Mouse (Mus musculus) heart, embryonic 10.5 days (tissue): ENCODE results near the gene Cyp2c69. TPM values are rescaled to one million over a fixed set of nuclear protein-coding genes. Genes with fewer than 3 reads are reported as not detected.
"Not testable (repeated sequence)": the region's sequence is repeated elsewhere in the genome, so short reads cannot be mapped to it uniquely, and the experiment has no call there.

Source experiments
- DNase-seq: peaks from one replicate; pipeline ENCODE4 v3.0.0-alpha.2; 2017; ENCODE audit warnings: low spot score
- H3K27ac ChIP-seq: fragments of 300-500 bp; sonication (generic); 2 replicates; pipeline ENCODE4 v1.5.1; 2016; ENCODE audit warnings: mild to moderate bottlenecking
- H3K27me3 ChIP-seq: fragments of 300-500 bp; sonication (generic); 2 replicates; pipeline ENCODE4 v1.6.1; 2016; ENCODE audit warnings: mild to moderate bottlenecking; ENCODE audit not compliant: poor library complexity, insufficient read depth, severe bottlenecking
- H3K36me3 ChIP-seq: fragments of 300-500 bp; sonication (generic); 2 replicates; pipeline ENCODE4 v1.6.1; 2016; ENCODE audit warnings: mild to moderate bottlenecking, moderate library complexity
- H3K4me1 ChIP-seq: fragments of 300-500 bp; sonication (generic); 2 replicates; pipeline ENCODE4 v1.6.1; 2016; ENCODE audit warnings: mild to moderate bottlenecking
- H3K4me3 ChIP-seq: fragments of 300-500 bp; sonication (generic); 2 replicates; pipeline ENCODE4 v1.5.1; 2016; ENCODE audit warnings: mild to moderate bottlenecking, moderate library complexity
- H3K9me3 ChIP-seq: fragments of 300-500 bp; sonication (generic); 2 replicates; pipeline ENCODE4 v1.6.1; 2016; ENCODE audit warnings: mild to moderate bottlenecking, moderate library complexity
- WGBS: fragments of 180-500 bp; shearing (Covaris S2); methylation state at CpG from one replicate; pipeline ENCODE4 v1.1.7; 2016; 5-methylcytosine and 5-hydroxymethylcytosine counted together
- polyA plus RNA-seq: library from polyadenylated mRNA; unstranded; fragments of >200 nt; fragmentation: Nextera tagmentation; extraction: Ambion mirVana; gene quantifications from 2 replicates; pipeline ENCODE4 v1.2.1, GENCODE M21; 2016

Gene Cyp2c69
- not detected in 2 replicates for polyA plus RNA-seq

DNA sequence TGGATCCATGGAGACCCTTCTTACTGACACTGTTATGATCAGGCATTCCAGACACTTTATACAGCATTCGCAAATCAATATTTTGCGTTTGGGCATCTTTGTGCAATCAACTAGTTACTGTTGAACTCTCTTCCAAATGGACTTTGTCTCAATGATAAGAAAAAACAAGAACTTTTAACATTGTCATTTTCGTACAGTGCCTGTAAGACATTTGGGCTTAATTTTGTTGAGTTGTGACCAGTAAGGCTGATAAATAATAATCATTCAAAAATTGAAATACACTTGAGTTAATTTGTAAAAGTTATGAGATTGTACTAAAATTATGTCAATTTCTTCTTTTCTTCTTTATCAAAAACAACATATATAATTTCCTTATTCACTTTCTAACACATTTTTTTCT, at the start of gene Cyp2c69:
Cyp2c69 (minus strand) TSS at position 101 of the 400 bp plus-strand sequence.
- H3K9me3 ChIP-seq, H3K36me3 ChIP-seq, H3K4me3 ChIP-seq, H3K4me1 ChIP-seq, H3K27me3 ChIP-seq, H3K27ac ChIP-seq, DNase-seq: not testable (repeated sequence)
- WGBS = 87% methylated on average over 3 of the region's 3 CpGs

DNA sequence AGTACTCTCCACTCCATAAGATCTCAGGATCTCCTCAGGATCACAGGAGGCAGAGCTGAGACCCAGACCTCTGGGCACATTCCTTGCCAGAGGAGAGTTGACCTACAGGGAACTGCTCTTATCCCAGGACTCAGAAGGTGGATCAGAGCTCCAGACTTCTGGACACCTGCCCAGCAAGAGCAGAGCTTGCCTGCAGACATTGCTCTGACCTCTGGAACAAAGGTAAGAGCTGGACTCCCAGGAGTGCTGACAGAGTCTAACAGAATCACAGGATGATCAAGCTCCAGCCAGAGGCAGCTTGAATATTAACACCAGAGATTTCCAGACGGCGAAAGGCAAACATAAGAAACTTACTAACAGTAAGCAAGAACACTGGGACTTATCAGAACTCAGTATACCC, 48.8 kb upstream of the Cyp2c69 start:
- Histone ChIP-seq H3K9me3 (0 out of 2 replicates have a peak, but pooled peaks cover 4% of the 10 kb centered on the region), H3K36me3 (no peaks in the 10 kb centered on the region), H3K4me3 (no peak overlapping the region), H3K27me3 (no peaks in the 10 kb centered on the region), H3K27ac (no peak overlapping the region), H3K4me1 (no peaks in the 10 kb centered on the region)
- DNase-seq = no peak
- WGBS = 85% methylated on average over 2 of the region's 2 CpGs

DNA sequence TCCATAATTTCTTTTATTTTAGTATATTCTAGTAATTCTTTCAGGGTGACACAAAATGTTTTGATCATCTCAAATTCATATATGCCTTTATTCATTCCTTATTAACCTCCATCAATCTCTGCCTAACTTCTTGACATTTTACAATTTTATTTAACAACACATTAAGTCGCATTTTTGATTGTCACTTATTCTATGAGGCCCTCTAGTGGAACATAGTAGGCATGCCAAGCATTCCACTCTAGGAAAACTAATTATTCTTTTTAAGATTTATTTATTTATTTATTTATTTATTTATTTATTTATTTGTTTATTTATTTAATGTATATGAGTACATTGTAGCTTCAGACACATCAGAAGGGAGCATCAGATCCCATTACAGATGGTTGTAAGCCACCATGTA, 43.4 kb upstream of the Cyp2c69 start:
- WGBS = 63% methylated on average over 1 of the region's 1 CpGs
- no peaks in the 10 kb centered on the region for H3K9me3 ChIP-seq
- H3K27ac ChIP-seq = no peak overlapping the region
- H3K4me3 ChIP-seq = no peak overlapping the region
- no peaks in the 10 kb centered on the region for H3K36me3 ChIP-seq
- no peaks in the 10 kb centered on the region for H3K27me3 ChIP-seq
- DNase-seq = no peak
- H3K4me1 ChIP-seq = no peaks in the 10 kb centered on the region

DNA sequence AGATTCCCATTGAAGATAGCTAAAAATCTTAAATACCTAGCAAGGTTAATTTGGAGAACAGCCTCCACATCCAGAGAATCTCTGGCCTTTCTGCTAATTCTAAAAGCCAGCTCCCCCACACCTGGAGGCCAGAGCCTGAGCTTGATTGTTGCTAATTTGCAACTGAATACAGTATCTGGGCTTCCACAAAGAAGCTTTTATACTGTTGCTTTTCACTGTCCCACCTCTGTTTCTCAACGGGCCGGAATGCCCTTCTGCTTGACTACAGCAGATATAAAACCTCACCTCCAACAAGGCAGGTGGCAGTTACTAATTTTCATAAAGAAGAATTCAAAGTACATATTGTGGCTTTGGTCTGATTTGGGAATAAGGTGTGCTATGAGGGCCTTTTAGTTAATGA, 15.1 kb upstream of the Cyp2c69 start:
- Histone ChIP-seq H3K27ac (no peak overlapping the region), H3K27me3 (no peaks in the 10 kb centered on the region), H3K4me1 (no peaks in the 10 kb centered on the region), H3K36me3 (no peaks in the 10 kb centered on the region), H3K9me3 (no peaks in the 10 kb centered on the region; the same call in 1 of the 2 replicates), H3K4me3 (no peak overlapping the region)
- WGBS = 80% methylated on average over 2 of the region's 2 CpGs
- no peak for DNase-seq

DNA sequence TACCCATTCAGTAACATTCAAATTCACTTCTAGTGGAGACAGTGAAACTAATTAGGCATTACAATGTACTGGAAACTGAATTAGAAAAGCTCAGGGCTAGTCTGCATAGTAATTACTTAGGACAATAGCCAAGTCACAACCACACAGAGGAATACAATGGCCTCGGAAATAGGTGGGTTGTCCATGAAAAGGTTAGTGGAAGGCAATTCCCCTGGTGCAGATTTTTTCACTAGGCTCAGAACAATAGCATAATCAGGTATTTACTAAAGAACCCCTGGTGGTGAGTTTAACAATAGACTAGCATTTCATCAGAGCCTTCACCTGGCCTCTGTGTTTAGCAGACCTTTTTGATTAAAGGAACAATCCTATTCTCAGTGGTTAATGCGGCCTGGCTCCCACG, 3.5 kb upstream of the Cyp2c69 start:
- not testable (repeated sequence) for H3K4me3 ChIP-seq, H3K4me1 ChIP-seq, H3K27me3 ChIP-seq, H3K27ac ChIP-seq, H3K9me3 ChIP-seq, DNase-seq, H3K36me3 ChIP-seq
- 80% methylated on average over 3 of the region's 3 CpGs for WGBS

DNA sequence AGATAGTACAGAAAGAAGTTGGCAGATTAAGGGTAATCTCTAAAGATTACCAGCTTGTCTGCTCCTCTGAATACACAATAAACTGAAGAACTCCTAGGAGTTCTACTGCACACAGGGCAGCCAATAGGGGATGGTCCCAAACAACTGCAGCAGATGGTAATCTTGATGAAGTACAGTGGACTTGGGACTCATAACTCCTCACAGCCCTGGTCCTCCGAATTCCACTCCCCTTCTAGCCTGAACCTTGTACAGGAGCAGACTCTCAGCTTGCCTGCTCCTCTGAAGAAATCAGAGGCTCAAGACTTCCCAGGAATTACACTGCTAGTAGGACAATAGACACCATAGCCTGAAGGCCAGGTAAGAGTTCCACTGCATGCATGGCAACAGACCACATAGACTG, 20.5 kb downstream of the Cyp2c69 start:
- H3K36me3 ChIP-seq = no peaks in the 10 kb centered on the region
- no peaks in the 10 kb centered on the region for H3K4me1 ChIP-seq
- H3K27ac ChIP-seq = no peak overlapping the region
- H3K27me3 ChIP-seq = no peaks in the 10 kb centered on the region
- WGBS = 65% methylated on average over 1 of the region's 1 CpGs
- no peak for DNase-seq
- no peak overlapping the region for H3K4me3 ChIP-seq
- no peaks in the 10 kb centered on the region for H3K9me3 ChIP-seq

DNA sequence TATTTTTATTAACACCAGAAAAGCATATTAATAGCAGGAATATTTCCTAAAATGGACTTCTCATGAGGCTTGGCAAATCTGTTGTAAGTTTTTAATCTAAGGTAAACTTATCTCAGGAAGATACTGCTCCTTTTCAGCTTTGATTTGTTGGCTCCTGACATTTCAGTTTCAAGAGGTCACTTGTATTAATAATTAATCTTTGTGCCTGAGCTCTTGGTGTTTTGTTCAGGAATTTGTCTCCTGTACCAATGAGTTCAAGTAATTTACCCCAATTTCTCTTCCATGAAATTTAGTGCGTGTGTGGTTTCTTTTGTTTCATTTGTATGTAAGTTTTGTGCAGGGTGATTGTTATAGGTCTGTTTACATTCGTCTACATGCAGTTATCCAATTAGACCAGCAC, 65.7 kb downstream of the Cyp2c69 start:
- DNase-seq, H3K4me3 ChIP-seq, H3K9me3 ChIP-seq, H3K27ac ChIP-seq, H3K36me3 ChIP-seq, H3K27me3 ChIP-seq, H3K4me1 ChIP-seq: not testable (repeated sequence)
- WGBS = 67% methylated on average over 2 of the region's 2 CpGs

DNA sequence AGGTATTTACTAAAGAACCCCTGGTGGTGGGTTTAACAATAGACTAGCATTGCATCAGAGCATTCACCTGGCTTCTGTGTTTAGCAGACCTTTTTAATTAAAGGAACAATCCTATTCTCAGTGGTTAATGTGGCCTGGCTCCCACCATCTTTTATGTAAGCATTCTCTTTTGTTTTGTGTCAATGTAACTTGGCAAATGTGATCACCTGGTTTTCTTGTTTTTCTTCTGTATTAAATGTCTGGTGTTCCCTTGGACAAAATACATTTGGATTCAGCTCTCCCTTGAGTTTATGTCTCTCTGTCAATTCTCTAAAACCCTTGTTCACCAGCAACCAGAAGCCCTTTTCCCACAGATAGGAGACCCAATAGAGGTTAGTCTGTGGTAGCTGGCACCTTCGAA, 70.2 kb downstream of the Cyp2c69 start:
- WGBS = 84% methylated on average over 1 of the region's 1 CpGs
- H3K4me1 ChIP-seq, H3K27me3 ChIP-seq, H3K36me3 ChIP-seq, H3K9me3 ChIP-seq, H3K4me3 ChIP-seq, H3K27ac ChIP-seq, DNase-seq: not testable (repeated sequence)

DNA sequence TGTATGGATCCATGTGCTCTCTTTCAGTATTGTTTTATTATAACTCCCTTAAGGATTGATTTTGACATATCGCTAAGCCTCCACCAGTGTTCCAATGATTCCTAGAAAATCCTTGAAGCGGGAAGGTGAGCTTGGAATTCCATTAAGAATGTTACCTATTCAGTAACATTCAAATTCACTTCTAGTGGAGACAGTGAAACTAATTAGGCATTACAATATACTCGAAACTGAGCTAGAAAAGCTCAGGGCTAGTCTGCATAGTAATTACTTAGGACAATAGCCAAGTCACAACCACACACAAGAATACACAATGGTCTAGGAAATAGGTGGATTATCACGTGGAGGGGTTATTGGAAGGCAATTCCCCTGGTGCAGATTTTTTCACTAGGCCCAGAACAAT, 70.6 kb downstream of the Cyp2c69 start:
- not testable (repeated sequence) for H3K36me3 ChIP-seq, H3K4me1 ChIP-seq, H3K27me3 ChIP-seq, H3K4me3 ChIP-seq, H3K9me3 ChIP-seq, H3K27ac ChIP-seq, DNase-seq
- 67% methylated on average over 4 of the region's 4 CpGs for WGBS

DNA sequence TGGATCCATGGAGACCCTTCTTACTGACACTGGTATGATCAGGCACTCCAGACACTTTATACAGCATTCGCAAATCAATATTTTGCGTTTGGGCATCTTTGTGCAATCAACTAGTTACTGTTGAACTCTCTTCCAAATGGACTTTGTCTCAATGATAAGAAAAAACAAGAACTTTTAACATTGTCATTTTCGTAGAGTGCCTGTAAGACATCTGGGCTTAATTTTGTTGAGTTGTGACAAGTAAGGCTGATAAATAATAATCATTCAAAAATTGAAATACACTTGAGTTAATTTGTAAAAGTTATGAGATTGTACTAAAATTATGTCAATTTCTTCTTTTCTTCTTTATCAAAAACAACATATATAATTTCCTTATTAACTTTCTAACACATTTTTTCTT, 73.9 kb downstream of the Cyp2c69 start, which contains the start of gene Cyp2c40:
Cyp2c40 (minus strand) TSS at position 101 of the 400 bp plus-strand sequence.
- H3K36me3 ChIP-seq = not testable (repeated sequence)
- 85% methylated on average over 3 of the region's 3 CpGs for WGBS

More for the DNA sequence above, 73.9 kb downstream of the Cyp2c69 start, which contains the start of gene Cyp2c40:
- H3K27ac ChIP-seq, H3K27me3 ChIP-seq, H3K4me3 ChIP-seq, H3K4me1 ChIP-seq, H3K9me3 ChIP-seq, DNase-seq: not testable (repeated sequence)

Other genes starting within 250 kb of the Cyp2c69 start
- 0.08 TPM in 1 of 2 replicates, not detected in the other for gene Cyp2c67, start 237.7 kb downstream of the Cyp2c69 start, polyA plus RNA-seq
- gene Cyp2c68, start 145.7 kb downstream of the Cyp2c69 start, polyA plus RNA-seq = 0.14 and 5.7 TPM in 2 replicates
- not detected in 2 replicates for gene Cyp2c40, start 74.0 kb downstream of the Cyp2c69 start, polyA plus RNA-seq
- not detected in 2 replicates for gene Cyp2c37, start 105.6 kb upstream of the Cyp2c69 start, polyA plus RNA-seq
- not detected in 2 replicates for gene Cyp2c54, start 187.0 kb upstream of the Cyp2c69 start, polyA plus RNA-seq
- gene Cyp2c50, start 202.9 kb upstream of the Cyp2c69 start, polyA plus RNA-seq = not detected in 2 replicates